Mouse (Mus musculus): ENCODE measurements at regions not wholly inside any gene's neighbourhood (a gene's known extent, or its start where the extent isn't known, plus 50 kb on each side); places are given as distances from the start of the nearest gene placed in this dataset.

- DNase-seq (ENCODE audit: low spot score in 2 of 2): no peak
Observed at GRCm38 (mm10) chr8:41703927-41704924, 287.4 kb upstream of the Frg1 start.
